Mouse (Mus musculus): ENCODE data around the gene Gm10073. TPM values are rescaled to one million over a fixed set of nuclear protein-coding genes. Genes with fewer than 3 reads are reported as not detected.

Gene Gm10073
- polyA plus RNA-seq, 1 experiment, result 99.0 TPM

GRCm38 (mm10) chr8:106569006-106569405, 4.3 kb downstream of the Gm10073 start:
- no peaks in the 10 kb centered on the region for H3K79me2 ChIP-seq (ENCODE audit: control insufficient read depth, insufficient read depth)
- H3K4me2 ChIP-seq (ENCODE audit: low read depth), result no peak overlapping the region
- no peaks in the 10 kb centered on the region for H3K36me3 ChIP-seq (ENCODE audit: control insufficient read depth, insufficient read depth)
- no peak overlapping the region for H3ac ChIP-seq (ENCODE audit: control insufficient read depth, insufficient read length)
- H3K27me3 ChIP-seq (ENCODE audit: control insufficient read depth, insufficient read depth, insufficient read length), result no peaks in the 10 kb centered on the region
- no peak overlapping the region for H3K4me3 ChIP-seq
- TF ChIP-seq POLR2A (IDR thresholded peaks at IDR 0.05; ENCODE audit: insufficient read length, low read depth) (no peak), MYOD1 (IDR thresholded peaks at IDR 0.05; ENCODE audit: control insufficient read depth in 1 of 3, insufficient read length in 2 of 3, low read depth in 2 of 3) (no peak), REST (IDR thresholded peaks at IDR 0.05; ENCODE audit: insufficient read depth, insufficient read length) (no peak), MAX (IDR thresholded peaks at IDR 0.05; ENCODE audit: low read depth) (no peak), E2F4 (IDR thresholded peaks at IDR 0.05; ENCODE audit: insufficient read depth) (no peak), TCF3 (IDR thresholded peaks at IDR 0.05; ENCODE audit: insufficient read length, low read depth) (no peak), SRF (IDR thresholded peaks at IDR 0.05; ENCODE audit: control insufficient read depth, insufficient read length, low read depth) (no peak), USF1 (IDR thresholded peaks at IDR 0.05; ENCODE audit: low read depth) (no peak), CEBPB (IDR thresholded peaks at IDR 0.05; ENCODE audit: insufficient read depth, poor library complexity, severe bottlenecking) (no peak), MYOG (IDR thresholded peaks at IDR 0.05; ENCODE audit: control insufficient read depth in 1 of 3, insufficient read depth in 1 of 3, insufficient read length in 2 of 3, low read depth in 2 of 3) (no peak), TCF12 (IDR thresholded peaks at IDR 0.05; ENCODE audit: insufficient read depth, poor library complexity, severe bottlenecking) (no peak), POLR2AphosphoS2 (IDR thresholded peaks at IDR 0.05; ENCODE audit: insufficient read length, low read depth) (no peak)

- no peak overlapping the region for H3K4me3 ChIP-seq
- H3K36me3 ChIP-seq (ENCODE audit: control insufficient read depth, insufficient read depth), result no peaks in the 10 kb centered on the region
- H3K79me2 ChIP-seq (ENCODE audit: control insufficient read depth, insufficient read depth), result no peaks in the 10 kb centered on the region
- no peaks in the 10 kb centered on the region for H3K27me3 ChIP-seq (ENCODE audit: control insufficient read depth, insufficient read depth, insufficient read length)
- H3K4me2 ChIP-seq (ENCODE audit: low read depth), result no peak overlapping the region
- H3ac ChIP-seq (ENCODE audit: control insufficient read depth, insufficient read length), result no peak overlapping the region
- no peak for TF ChIP-seq CEBPB (IDR thresholded peaks at IDR 0.05; ENCODE audit: insufficient read depth, poor library complexity, severe bottlenecking)
- peak in 1 of 3 experiments; percentile 14 for TF ChIP-seq MYOG (IDR thresholded peaks at IDR 0.05; ENCODE audit: control insufficient read depth in 1 of 3, insufficient read depth in 1 of 3, insufficient read length in 2 of 3, low read depth in 2 of 3)
Measured at GRCm38 (mm10) chr8:106563691-106564182, 9.5 kb downstream of the Gm10073 start.

- H3K36me3 ChIP-seq (ENCODE audit: control insufficient read depth, insufficient read depth), result no peaks in the 10 kb centered on the region
- no peak overlapping the region for H3K4me3 ChIP-seq
- peak overlapping the region; percentile 73 for H3K4me2 ChIP-seq (ENCODE audit: low read depth)
- no peaks in the 10 kb centered on the region for H3K79me2 ChIP-seq (ENCODE audit: control insufficient read depth, insufficient read depth)
- TF ChIP-seq CEBPB (IDR thresholded peaks at IDR 0.05; ENCODE audit: insufficient read depth, poor library complexity, severe bottlenecking) (no peak), POLR2AphosphoS2 (IDR thresholded peaks at IDR 0.05; ENCODE audit: insufficient read length, low read depth) (no peak), TCF12 (IDR thresholded peaks at IDR 0.05; ENCODE audit: insufficient read depth, poor library complexity, severe bottlenecking) (no peak), MYOD1 (IDR thresholded peaks at IDR 0.05; ENCODE audit: control insufficient read depth in 1 of 3, insufficient read length in 2 of 3, low read depth in 2 of 3) (peak in 2 of 3 experiments; percentile 51 to 68), USF1 (IDR thresholded peaks at IDR 0.05; ENCODE audit: low read depth) (peak; percentile 1), MYOG (IDR thresholded peaks at IDR 0.05; ENCODE audit: control insufficient read depth in 1 of 3, insufficient read depth in 1 of 3, insufficient read length in 2 of 3, low read depth in 2 of 3) (peak in 2 of 3 experiments; percentile 38 to 86), POLR2A (IDR thresholded peaks at IDR 0.05; ENCODE audit: insufficient read length, low read depth) (peak; percentile 33), MAX (IDR thresholded peaks at IDR 0.05; ENCODE audit: low read depth) (peak; percentile 47), E2F4 (IDR thresholded peaks at IDR 0.05; ENCODE audit: insufficient read depth) (no peak), SRF (IDR thresholded peaks at IDR 0.05; ENCODE audit: control insufficient read depth, insufficient read length, low read depth) (peak; percentile 97), REST (IDR thresholded peaks at IDR 0.05; ENCODE audit: insufficient read depth, insufficient read length) (no peak), TCF3 (IDR thresholded peaks at IDR 0.05; ENCODE audit: insufficient read length, low read depth) (no peak)
- no peak overlapping the region for H3ac ChIP-seq (ENCODE audit: control insufficient read depth, insufficient read length)
- no peaks in the 10 kb centered on the region for H3K27me3 ChIP-seq (ENCODE audit: control insufficient read depth, insufficient read depth, insufficient read length)
Measured at GRCm38 (mm10) chr8:106561097-106561865, 12.0 kb downstream of the Gm10073 start.

GRCm38 (mm10) chr8:106559844-106560243, 13.4 kb downstream of the Gm10073 start:
- TF ChIP-seq TCF3 (IDR thresholded peaks at IDR 0.05; ENCODE audit: insufficient read length, low read depth) (no peak), USF1 (IDR thresholded peaks at IDR 0.05; ENCODE audit: low read depth) (no peak), MYOG (IDR thresholded peaks at IDR 0.05; ENCODE audit: control insufficient read depth in 1 of 3, insufficient read depth in 1 of 3, insufficient read length in 2 of 3, low read depth in 2 of 3) (no peak), REST (IDR thresholded peaks at IDR 0.05; ENCODE audit: insufficient read depth, insufficient read length) (no peak), MYOD1 (IDR thresholded peaks at IDR 0.05; ENCODE audit: control insufficient read depth in 1 of 3, insufficient read length in 2 of 3, low read depth in 2 of 3) (no peak), SRF (IDR thresholded peaks at IDR 0.05; ENCODE audit: control insufficient read depth, insufficient read length, low read depth) (no peak), POLR2AphosphoS2 (IDR thresholded peaks at IDR 0.05; ENCODE audit: insufficient read length, low read depth) (no peak), POLR2A (IDR thresholded peaks at IDR 0.05; ENCODE audit: insufficient read length, low read depth) (no peak), E2F4 (IDR thresholded peaks at IDR 0.05; ENCODE audit: insufficient read depth) (no peak), MAX (IDR thresholded peaks at IDR 0.05; ENCODE audit: low read depth) (no peak)
- H3K4me2 ChIP-seq (ENCODE audit: low read depth), result no peak overlapping the region
- H3ac ChIP-seq (ENCODE audit: control insufficient read depth, insufficient read length), result no peak overlapping the region
- no peaks in the 10 kb centered on the region for H3K36me3 ChIP-seq (ENCODE audit: control insufficient read depth, insufficient read depth)
- H3K27me3 ChIP-seq (ENCODE audit: control insufficient read depth, insufficient read depth, insufficient read length), result no peaks in the 10 kb centered on the region
- no peak overlapping the region for H3K4me3 ChIP-seq
- no peaks in the 10 kb centered on the region for H3K79me2 ChIP-seq (ENCODE audit: control insufficient read depth, insufficient read depth)

Measured in myocyte (in vitro differentiated cells).